Mouse (Mus musculus) thymus, adult 2 months (tissue): Measurements from ENCODE around the gene Zdhhc11.

Source experiments
- CTCF ChIP-seq: fragments of 200-500 bp; IDR thresholded peaks from 2 replicates; pipeline ENCODE4 v1.5.1; 2012; ENCODE audit warnings: mild to moderate bottlenecking, control low read depth, low read length, moderate library complexity, borderline replicate concordance; ENCODE audit not compliant: control insufficient read depth, poor library complexity, insufficient read depth; ENCODE audit errors: extremely low read depth
- POLR2A ChIP-seq: fragments of 200-500 bp; IDR thresholded peaks from 2 replicates; pipeline ENCODE4 v1.6.1; 2012; ENCODE audit warnings: mild to moderate bottlenecking, low read length, control low read depth, moderate library complexity; ENCODE audit not compliant: control insufficient read depth, poor library complexity, insufficient read depth; ENCODE audit errors: extremely low read depth

DNA sequence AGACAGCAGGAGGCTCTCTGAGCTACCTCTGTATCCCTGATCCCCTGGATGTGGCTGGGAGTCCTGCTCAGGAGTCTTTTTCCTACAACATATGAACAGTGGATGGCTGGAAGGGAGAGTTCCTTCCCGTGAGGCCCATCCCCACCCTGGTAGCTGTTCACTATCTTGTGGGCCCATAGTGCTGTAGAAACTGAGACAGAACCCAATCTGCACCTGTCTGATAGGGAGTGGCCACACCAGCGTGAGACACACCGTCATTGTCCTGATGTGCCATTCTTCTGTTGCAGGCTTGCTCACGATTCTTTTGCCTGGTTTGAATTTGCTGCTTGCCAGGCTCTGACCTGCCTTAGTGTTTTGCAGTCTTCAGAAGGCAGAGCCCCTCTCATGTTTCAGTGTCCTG is 53.8 kb downstream of the Zdhhc11 start:
- TF ChIP-seq CTCF = no peak
- no peak for TF ChIP-seq POLR2A
